Mouse (Mus musculus): ENCODE data around the gene Plagl2. TPM values are rescaled to one million over a fixed set of nuclear protein-coding genes. Genes with fewer than 3 reads are reported as not detected.

Plagl2 gene
- polyA plus RNA-seq, 1 experiment from 2014 or later, result 6.9 TPM

DNA sequence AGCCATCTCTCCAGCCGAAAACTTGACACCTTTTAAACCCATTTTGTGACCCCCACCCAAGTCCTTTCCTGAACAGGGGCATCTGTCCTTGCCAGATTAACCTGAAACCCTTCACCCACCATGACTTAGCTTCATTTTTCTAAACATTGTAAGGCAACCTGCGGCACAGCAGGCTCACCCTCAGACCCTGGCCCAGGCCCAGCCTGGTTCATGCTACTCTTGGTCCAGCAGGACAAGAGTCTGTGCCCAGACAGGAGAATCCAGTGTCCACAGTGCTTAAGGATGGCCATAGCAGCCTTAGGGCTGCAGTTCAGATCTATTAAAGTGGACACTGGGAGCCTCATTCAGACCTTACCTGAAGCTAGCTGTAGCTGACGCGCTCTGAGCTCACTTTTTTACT is 27.9 kb downstream of the Plagl2 start:
- Histone ChIP-seq H3K9me3 (ENCODE audit: control insufficient read depth, low read length) (no peaks in the 10 kb centered on the region), H3K36me3 (ENCODE audit: control insufficient read depth, insufficient read depth) (peaks cover 3% of the 10 kb centered on the region; the same call in 1 of the 2 replicates), H3K4me3 (replicated peaks; ENCODE audit: low read length) (no peak overlapping the region), H3K9ac (replicated peaks; ENCODE audit: low read depth, low read length) (no peak overlapping the region), H3K4me2 (ENCODE audit: low read length) (no peak overlapping the region), H3K4me1 (replicated peaks; ENCODE audit: control insufficient read depth, insufficient read depth, low read length) (no peaks in the 10 kb centered on the region), H3K27me3 (replicated peaks; ENCODE audit: control insufficient read depth, insufficient read depth, low read length) (no peaks in the 10 kb centered on the region), H3K27ac (ENCODE audit: low read length) (no peak overlapping the region)
- WGBS, result 88% methylated on average over 4 of the region's 4 CpGs
- no peak for ATAC-seq

DNA sequence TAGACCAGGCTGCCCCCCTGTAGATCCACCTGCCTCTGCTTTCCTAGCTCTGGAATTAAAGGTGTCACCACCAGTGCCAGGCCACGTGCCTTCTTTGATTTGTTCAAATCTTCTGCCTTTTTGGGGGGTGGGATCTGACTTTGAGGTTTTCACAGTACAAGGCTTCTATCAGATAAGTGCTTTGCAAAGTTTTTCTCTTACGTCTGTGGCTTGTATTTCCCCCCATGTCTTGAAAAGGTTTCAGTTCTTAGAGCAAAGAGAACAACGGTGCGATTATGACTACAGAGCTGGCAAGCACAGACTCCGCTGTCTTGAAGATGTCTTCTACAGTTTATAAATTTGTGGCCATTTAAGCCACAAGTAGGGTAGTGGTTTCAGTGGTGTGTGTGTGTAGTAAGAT is 29.8 kb downstream of the Plagl2 start:
- Histone ChIP-seq H3K27ac (ENCODE audit: low read length) (no peak overlapping the region), H3K4me1 (replicated peaks; ENCODE audit: control insufficient read depth, insufficient read depth, low read length) (no peaks in the 10 kb centered on the region), H3K36me3 (ENCODE audit: control insufficient read depth, insufficient read depth) (peaks cover 6% of the 10 kb centered on the region; the same call in 1 of the 2 replicates), H3K27me3 (replicated peaks; ENCODE audit: control insufficient read depth, insufficient read depth, low read length) (no peaks in the 10 kb centered on the region), H3K9me3 (ENCODE audit: control insufficient read depth, low read length) (no peaks in the 10 kb centered on the region), H3K4me3 (replicated peaks; ENCODE audit: low read length) (no peak overlapping the region), H3K9ac (replicated peaks; ENCODE audit: low read depth, low read length) (no peak overlapping the region), H3K4me2 (ENCODE audit: low read length) (no peak overlapping the region)
- WGBS, result 91% methylated on average over 5 of the region's 5 CpGs
- no peak for ATAC-seq

DNA sequence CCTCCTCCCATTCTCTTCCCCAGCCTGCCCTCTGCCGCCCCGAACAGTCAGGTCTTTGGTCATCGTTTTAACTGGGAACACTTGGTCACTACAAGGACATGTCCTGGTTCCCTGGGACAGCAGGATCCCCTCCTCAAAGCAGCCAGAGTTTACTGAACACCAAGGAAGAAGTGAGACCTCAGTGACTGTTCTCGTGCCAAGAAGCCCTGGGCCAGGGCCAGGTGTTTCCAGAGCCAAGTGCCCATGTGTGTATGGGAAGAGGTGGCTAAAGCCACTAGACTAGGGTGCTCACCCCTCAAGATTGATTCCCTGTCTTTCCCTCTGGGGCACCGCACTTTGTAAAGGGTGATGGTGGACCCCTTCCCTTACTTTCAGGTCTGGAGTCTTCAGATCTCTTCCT is 31.9 kb downstream of the Plagl2 start:
- no peak overlapping the region for H3K4me3 ChIP-seq (replicated peaks; ENCODE audit: low read length)
- no peak for ATAC-seq
- WGBS, result 87% methylated on average over 5 of the region's 5 CpGs
- H3K4me1 ChIP-seq (replicated peaks; ENCODE audit: control insufficient read depth, insufficient read depth, low read length), result no peaks in the 10 kb centered on the region
- H3K9me3 ChIP-seq (ENCODE audit: control insufficient read depth, low read length), result no peaks in the 10 kb centered on the region
- H3K4me2 ChIP-seq (ENCODE audit: low read length), result no peak overlapping the region
- peaks cover 7% of the 10 kb centered on the region; the same call in 1 of the 2 replicates for H3K36me3 ChIP-seq (ENCODE audit: control insufficient read depth, insufficient read depth)
- no peaks in the 10 kb centered on the region for H3K27me3 ChIP-seq (replicated peaks; ENCODE audit: control insufficient read depth, insufficient read depth, low read length)
- no peak overlapping the region for H3K9ac ChIP-seq (replicated peaks; ENCODE audit: low read depth, low read length)
- H3K27ac ChIP-seq (ENCODE audit: low read length), result no peak overlapping the region

DNA sequence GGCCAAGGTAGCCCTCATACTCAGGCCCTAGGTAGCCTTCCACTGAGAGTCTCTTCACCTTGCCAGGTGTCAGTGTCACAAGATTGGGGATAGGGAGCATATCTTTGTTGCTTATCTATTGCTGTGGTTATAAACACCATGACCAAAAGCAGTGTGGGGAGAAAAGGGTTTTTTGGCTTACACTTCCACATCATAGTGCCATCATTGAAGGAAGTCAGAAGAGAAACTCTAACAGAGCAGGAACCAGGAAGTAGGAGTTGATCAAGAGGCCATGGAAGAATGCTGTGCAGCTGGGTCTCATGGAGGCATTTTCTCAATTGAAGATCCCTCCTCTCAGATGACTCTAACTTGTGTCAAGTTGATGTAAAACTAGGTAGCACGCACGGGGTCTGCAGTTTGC is 33.1 kb downstream of the Plagl2 start:
- no peak overlapping the region for H3K9ac ChIP-seq (replicated peaks; ENCODE audit: low read depth, low read length)
- H3K9me3 ChIP-seq (ENCODE audit: control insufficient read depth, low read length), result no peaks in the 10 kb centered on the region
- H3K36me3 ChIP-seq (ENCODE audit: control insufficient read depth, insufficient read depth), result peaks cover 8% of the 10 kb centered on the region; the same call in 1 of the 2 replicates
- H3K4me2 ChIP-seq (ENCODE audit: low read length), result no peak overlapping the region
- H3K4me1 ChIP-seq (replicated peaks; ENCODE audit: control insufficient read depth, insufficient read depth, low read length), result no peaks in the 10 kb centered on the region
- 91% methylated on average over 2 of the region's 2 CpGs for WGBS
- no peak overlapping the region for H3K4me3 ChIP-seq (replicated peaks; ENCODE audit: low read length)
- H3K27me3 ChIP-seq (replicated peaks; ENCODE audit: control insufficient read depth, insufficient read depth, low read length), result no peaks in the 10 kb centered on the region
- no peak overlapping the region for H3K27ac ChIP-seq (ENCODE audit: low read length)
- ATAC-seq, result no peak

DNA sequence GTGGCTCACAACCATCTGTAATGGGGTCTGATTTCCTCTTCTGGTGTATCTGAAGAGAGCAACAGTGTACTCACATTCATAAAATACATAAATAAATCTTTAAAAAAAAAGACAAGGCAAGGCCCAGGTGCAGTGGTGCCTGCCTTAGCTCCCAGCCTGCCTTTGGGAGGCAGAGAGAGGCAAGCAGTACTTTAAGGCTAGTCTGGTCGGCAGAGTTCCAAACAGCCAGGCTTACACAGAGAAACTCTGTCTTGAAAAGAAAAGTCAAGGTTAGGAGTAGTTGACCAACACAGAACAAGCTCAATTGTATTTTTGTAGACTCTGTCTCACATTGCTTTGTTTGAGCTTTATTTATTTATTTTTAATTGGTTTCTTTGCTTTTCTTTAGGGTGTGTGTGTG is 38.5 kb downstream of the Plagl2 start:
- H3K27ac ChIP-seq (ENCODE audit: low read length), result no peak overlapping the region
- no peak overlapping the region for H3K9ac ChIP-seq (replicated peaks; ENCODE audit: low read depth, low read length)
- H3K4me1 ChIP-seq (replicated peaks; ENCODE audit: control insufficient read depth, insufficient read depth, low read length), result no peaks in the 10 kb centered on the region
- no peak overlapping the region for H3K4me3 ChIP-seq (replicated peaks; ENCODE audit: low read length)
- 71% methylated on average over 1 of the region's 1 CpGs for WGBS
- ATAC-seq, result no peak
- no peaks in the 10 kb centered on the region for H3K27me3 ChIP-seq (replicated peaks; ENCODE audit: control insufficient read depth, insufficient read depth, low read length)
- H3K9me3 ChIP-seq (ENCODE audit: control insufficient read depth, low read length), result no peaks in the 10 kb centered on the region
- no peak overlapping the region for H3K4me2 ChIP-seq (ENCODE audit: low read length)
- peaks cover 24% of the 10 kb centered on the region for H3K36me3 ChIP-seq (ENCODE audit: control insufficient read depth, insufficient read depth)

DNA sequence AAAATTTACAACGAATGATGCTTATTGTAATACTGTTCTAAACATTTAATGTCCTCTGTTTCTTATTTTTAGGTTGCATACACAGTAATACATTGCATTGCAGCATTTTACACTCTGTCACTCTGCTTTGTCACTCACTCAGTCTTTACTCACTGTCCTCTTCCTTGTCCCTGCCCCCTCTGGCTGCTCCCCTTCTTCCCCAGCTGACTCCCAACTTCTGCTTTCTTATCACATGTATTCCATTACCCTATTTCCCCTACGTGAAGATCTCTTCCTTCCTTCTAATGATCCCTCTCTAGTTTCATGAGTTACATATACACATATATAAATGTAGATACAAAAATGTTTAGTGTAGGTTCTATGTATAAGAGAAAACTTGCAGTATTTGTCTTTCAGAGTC is 42.1 kb downstream of the Plagl2 start:
- no peaks in the 10 kb centered on the region for H3K27me3 ChIP-seq (replicated peaks; ENCODE audit: control insufficient read depth, insufficient read depth, low read length)
- 91% methylated on average over 2 of the region's 2 CpGs for WGBS
- no peaks in the 10 kb centered on the region for H3K4me1 ChIP-seq (replicated peaks; ENCODE audit: control insufficient read depth, insufficient read depth, low read length)
- peaks cover 32% of the 10 kb centered on the region for H3K36me3 ChIP-seq (ENCODE audit: control insufficient read depth, insufficient read depth)
- no peak overlapping the region for H3K4me2 ChIP-seq (ENCODE audit: low read length)
- no peaks in the 10 kb centered on the region for H3K9me3 ChIP-seq (ENCODE audit: control insufficient read depth, low read length)
- H3K9ac ChIP-seq (replicated peaks; ENCODE audit: low read depth, low read length), result no peak overlapping the region
- no peak overlapping the region for H3K27ac ChIP-seq (ENCODE audit: low read length)
- ATAC-seq, result no peak
- no peak overlapping the region for H3K4me3 ChIP-seq (replicated peaks; ENCODE audit: low read length)

DNA sequence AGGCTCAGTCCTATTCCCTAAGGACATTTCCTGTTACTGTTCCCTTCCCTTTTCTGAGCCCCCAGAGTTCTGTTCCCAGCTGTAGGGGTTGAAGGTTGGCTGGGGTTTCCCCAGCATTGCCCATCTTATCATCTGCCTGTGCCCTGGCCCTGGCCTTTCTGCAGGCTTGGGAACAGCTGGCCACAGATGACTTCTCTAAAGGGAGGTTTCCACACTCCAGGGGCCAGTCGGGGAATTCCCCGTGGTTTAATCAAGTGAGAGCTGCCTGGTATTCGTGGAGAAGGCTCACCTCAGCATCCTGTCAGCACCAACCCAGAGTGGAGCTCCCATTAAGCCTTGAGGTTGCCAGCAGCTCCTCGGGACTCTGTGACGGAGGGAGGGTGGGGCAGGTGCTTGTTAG is 42.7 kb downstream of the Plagl2 start:
- H3K27ac ChIP-seq (ENCODE audit: low read length), result no peak overlapping the region
- no peak overlapping the region for H3K9ac ChIP-seq (replicated peaks; ENCODE audit: low read depth, low read length)
- no peaks in the 10 kb centered on the region for H3K4me1 ChIP-seq (replicated peaks; ENCODE audit: control insufficient read depth, insufficient read depth, low read length)
- no peaks in the 10 kb centered on the region for H3K9me3 ChIP-seq (ENCODE audit: control insufficient read depth, low read length)
- no peaks in the 10 kb centered on the region for H3K27me3 ChIP-seq (replicated peaks; ENCODE audit: control insufficient read depth, insufficient read depth, low read length)
- ATAC-seq, result no peak
- H3K36me3 ChIP-seq (ENCODE audit: control insufficient read depth, insufficient read depth), result peaks cover 32% of the 10 kb centered on the region
- H3K4me2 ChIP-seq (ENCODE audit: low read length), result no peak overlapping the region
- H3K4me3 ChIP-seq (replicated peaks; ENCODE audit: low read length), result no peak overlapping the region
- 83% methylated on average over 5 of the region's 5 CpGs for WGBS

DNA sequence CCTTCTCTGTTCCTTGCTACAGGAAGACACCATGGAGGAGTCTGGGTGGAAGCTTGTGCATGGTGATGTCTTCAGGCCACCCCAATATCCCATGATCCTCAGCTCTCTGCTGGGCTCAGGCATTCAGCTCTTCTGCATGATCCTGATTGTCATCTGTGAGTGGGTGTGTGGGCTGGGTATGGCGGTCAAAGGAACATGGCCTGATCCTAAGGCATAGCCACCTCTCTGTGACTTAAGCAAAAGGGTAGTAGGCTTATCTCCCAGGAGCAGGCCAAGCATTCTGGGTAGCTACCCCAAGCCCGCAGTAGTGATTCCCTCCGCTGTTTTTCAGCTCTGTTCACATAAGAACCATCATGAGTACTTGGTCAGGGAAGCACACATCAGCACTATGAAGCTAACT is 47.0 kb downstream of the Plagl2 start:
- Histone ChIP-seq H3K4me3 (replicated peaks; ENCODE audit: low read length) (no peak overlapping the region), H3K4me2 (ENCODE audit: low read length) (no peak overlapping the region), H3K36me3 (ENCODE audit: control insufficient read depth, insufficient read depth) (peaks cover 43% of the 10 kb centered on the region), H3K9ac (replicated peaks; ENCODE audit: low read depth, low read length) (no peak overlapping the region), H3K4me1 (replicated peaks; ENCODE audit: control insufficient read depth, insufficient read depth, low read length) (no peaks in the 10 kb centered on the region), H3K27me3 (replicated peaks; ENCODE audit: control insufficient read depth, insufficient read depth, low read length) (no peaks in the 10 kb centered on the region), H3K9me3 (ENCODE audit: control insufficient read depth, low read length) (no peaks in the 10 kb centered on the region), H3K27ac (ENCODE audit: low read length) (no peak overlapping the region)
- ATAC-seq, result no peak
- 98% methylated on average over 3 of the region's 3 CpGs for WGBS

DNA sequence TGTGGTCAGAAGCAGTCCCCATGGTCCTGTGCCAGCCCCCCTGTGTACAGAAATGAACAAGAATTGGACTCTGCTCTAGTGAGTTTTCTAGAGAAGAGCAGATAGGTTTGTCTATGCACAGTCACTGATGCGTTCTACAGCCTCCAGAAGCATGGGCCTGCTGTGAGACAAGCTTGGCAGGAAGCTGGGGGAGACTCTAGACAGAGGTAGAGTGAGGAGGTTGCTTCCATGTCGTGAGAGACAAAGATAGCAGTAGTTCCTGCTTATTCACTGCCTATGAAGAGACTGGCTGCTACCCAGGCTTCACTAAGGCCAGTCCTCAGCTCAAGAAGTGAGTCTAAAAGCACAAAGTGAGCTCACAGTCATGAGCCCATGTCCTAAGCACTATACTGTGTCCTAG is 50.0 kb downstream of the Plagl2 start:
- Histone ChIP-seq H3K9me3 (ENCODE audit: control insufficient read depth, low read length) (no peaks in the 10 kb centered on the region), H3K36me3 (ENCODE audit: control insufficient read depth, insufficient read depth) (peaks cover 43% of the 10 kb centered on the region), H3K4me1 (replicated peaks; ENCODE audit: control insufficient read depth, insufficient read depth, low read length) (0 out of 2 replicates have a peak, but pooled peaks cover 5% of the 10 kb centered on the region), H3K9ac (replicated peaks; ENCODE audit: low read depth, low read length) (no peak overlapping the region), H3K27me3 (replicated peaks; ENCODE audit: control insufficient read depth, insufficient read depth, low read length) (no peaks in the 10 kb centered on the region), H3K27ac (ENCODE audit: low read length) (no peak overlapping the region), H3K4me3 (replicated peaks; ENCODE audit: low read length) (no peak overlapping the region), H3K4me2 (ENCODE audit: low read length) (no peak overlapping the region)
- WGBS, result 89% methylated on average over 2 of the region's 2 CpGs
- no peak for ATAC-seq

DNA sequence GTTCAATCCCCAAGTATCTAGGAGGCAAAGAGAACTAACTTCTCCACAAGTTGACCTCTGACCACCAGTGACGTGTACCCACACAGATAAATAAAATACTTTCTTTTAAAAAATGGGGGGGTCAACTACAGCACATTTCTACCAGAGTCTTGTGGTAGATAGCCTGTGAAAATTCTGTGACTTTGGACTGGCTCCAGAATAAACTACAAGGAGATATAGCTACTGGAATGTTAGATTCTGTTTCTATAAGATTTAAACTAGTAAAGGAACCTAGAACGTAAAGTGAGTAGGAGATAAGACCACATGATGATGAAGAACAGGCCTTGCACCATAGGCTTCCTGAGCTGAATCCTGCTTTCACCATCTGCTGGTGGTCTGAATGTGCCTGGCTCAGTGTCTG is 53.4 kb downstream of the Plagl2 start:
- no peaks in the 10 kb centered on the region for H3K9me3 ChIP-seq (ENCODE audit: control insufficient read depth, low read length)
- ATAC-seq, result no peak
- H3K4me1 ChIP-seq (replicated peaks; ENCODE audit: control insufficient read depth, insufficient read depth, low read length), result 0 out of 2 replicates have a peak, but pooled peaks cover 8% of the 10 kb centered on the region
- no peak overlapping the region for H3K27ac ChIP-seq (ENCODE audit: low read length)
- 90% methylated on average over 2 of the region's 2 CpGs for WGBS
- no peaks in the 10 kb centered on the region for H3K27me3 ChIP-seq (replicated peaks; ENCODE audit: control insufficient read depth, insufficient read depth, low read length)
- no peak overlapping the region for H3K4me2 ChIP-seq (ENCODE audit: low read length)
- H3K36me3 ChIP-seq (ENCODE audit: control insufficient read depth, insufficient read depth), result peaks cover 28% of the 10 kb centered on the region
- H3K4me3 ChIP-seq (replicated peaks; ENCODE audit: low read length), result no peak overlapping the region
- no peak overlapping the region for H3K9ac ChIP-seq (replicated peaks; ENCODE audit: low read depth, low read length)
